Mouse (Mus musculus): ENCODE measurements at regions not wholly inside any gene's neighbourhood (a gene's known extent, or its start where the extent isn't known, plus 50 kb on each side); places are given as distances from the start of the nearest gene placed in this dataset.

- ATAC-seq (replicated peaks): peak; percentile 79
- Histone ChIP-seq H3K9me3 (no peaks in the 10 kb centered on the region), H3K9ac (no peak overlapping the region; the same call in 1 of the 2 replicates), H3K36me3 (replicated peaks) (no peaks in the 10 kb centered on the region), H3K4me1 (peaks cover 20% of the 10 kb centered on the region), H3K4me2 (no peak overlapping the region), H3K27ac (peak overlapping the region; percentile 66), H3K27me3 (replicated peaks) (no peaks in the 10 kb centered on the region), H3K4me3 (no peak overlapping the region)
- WGBS: 22% methylated on average over 11 of the region's 11 CpGs
Measured at GRCm38 (mm10) chr1:63819536-63820254, 50.6 kb upstream of the 4933402D24Rik start.

Data from midbrain, embryonic 15.5 days (tissue).